Mouse (Mus musculus) CH12.LX (cell line): ENCODE data around the gene Pde6b. TPM values are rescaled to one million over a fixed set of nuclear protein-coding genes. Genes with fewer than 3 reads are reported as not detected.

Source experiments
- DNase-seq: peaks from one replicate; pipeline ENCODE4 v3.0.0-alpha.2; 2013; ENCODE audit errors: extremely low read depth
- H3K27ac ChIP-seq: 2 replicates; pipeline ENCODE4 v1.5.1; 2012; ENCODE audit warnings: low read depth, mild to moderate bottlenecking, control low read depth, moderate library complexity; ENCODE audit not compliant: insufficient read depth
- H3K27me3 ChIP-seq: replicated peaks from 2 replicates; pipeline ENCODE3; 2012; ENCODE audit warnings: inconsistent platforms
- H3K36me3 ChIP-seq, 2 experiments: replicated peaks in 1 of 2; 2 replicates each; pipeline versions ENCODE3 to v1.6.1; 2012; ENCODE audit warnings: inconsistent platforms in 1 of 2, low read length in 1 of 2, mild to moderate bottlenecking in 1 of 2, mixed read lengths in 1 of 2, moderate library complexity in 1 of 2; ENCODE audit not compliant: control insufficient read depth in 1 of 2, insufficient read depth in 1 of 2
- H3K4me1 ChIP-seq, 2 experiments: 2 replicates each; pipeline ENCODE4 v1.6.1; 2012; ENCODE audit warnings: inconsistent platforms in 1 of 2, moderate library complexity in 1 of 2; ENCODE audit not compliant: insufficient read depth in 2 of 2, control insufficient read depth in 1 of 2
- H3K4me2 ChIP-seq: 2 replicates; pipeline ENCODE4 v1.6.1; 2012; ENCODE audit warnings: low read depth, mild to moderate bottlenecking, control low read depth; ENCODE audit not compliant: poor library complexity, insufficient read depth, severe bottlenecking
- H3K4me3 ChIP-seq, 3 experiments: fragments of 150-350 bp in 1 of 3; sonication (generic) in 1 of 3; replicated peaks in 1 of 3; 2 replicates each; pipeline versions ENCODE3 to v1.5.1; 2011 to 2012; ENCODE audit warnings: low read depth in 2 of 3, low read length in 2 of 3, mild to moderate bottlenecking in 2 of 3, moderate library complexity in 2 of 3, control low read depth in 1 of 3, improper control_type of control experiment in 1 of 3, inconsistent platforms in 1 of 3, mixed read lengths in 1 of 3; ENCODE audit not compliant: poor library complexity in 1 of 3
- H3K79me2 ChIP-seq: replicated peaks from 2 replicates; pipeline ENCODE4 v1.6.1; 2012; ENCODE audit warnings: mild to moderate bottlenecking, moderate library complexity; ENCODE audit not compliant: control insufficient read depth, poor library complexity, insufficient read depth, severe bottlenecking; ENCODE audit errors: extremely low read depth
- H3K9ac ChIP-seq: 2 replicates; pipeline ENCODE4 v1.6.1; 2012; ENCODE audit warnings: low read depth, mild to moderate bottlenecking, control low read depth, moderate library complexity; ENCODE audit not compliant: insufficient read depth
- H3K9me3 ChIP-seq: replicated peaks from 2 replicates; pipeline ENCODE3; 2012; ENCODE audit warnings: low read length, inconsistent platforms, mixed read lengths
- BHLHE40 ChIP-seq: IDR thresholded peaks from 2 replicates; pipeline ENCODE4 v1.6.1; 2011; ENCODE audit warnings: mild to moderate bottlenecking, low read depth, low read length, improper control_type of control experiment
- CHD2 ChIP-seq: IDR thresholded peaks from 2 replicates; pipeline ENCODE4 v1.6.1; 2011; ENCODE audit warnings: low read length, improper control_type of control experiment
- E2F4 ChIP-seq: IDR thresholded peaks from 2 replicates; pipeline ENCODE4 v1.6.1; 2011; ENCODE audit warnings: low read depth, low read length, improper control_type of control experiment; ENCODE audit not compliant: insufficient replicate concordance
- EP300 ChIP-seq: IDR thresholded peaks from 2 replicates; pipeline ENCODE4 v1.6.1; 2011; ENCODE audit warnings: low read length, improper control_type of control experiment
- GABPA ChIP-seq: IDR thresholded peaks from 2 replicates; pipeline ENCODE4 v1.6.1; 2012; ENCODE audit warnings: low read depth, low read length, improper control_type of control experiment, inconsistent platforms; ENCODE audit not compliant: insufficient replicate concordance
- HCFC1 ChIP-seq: IDR thresholded peaks from 2 replicates; pipeline ENCODE4 v1.6.1; 2012; ENCODE audit warnings: low read depth, mild to moderate bottlenecking, inconsistent platforms, low read length, improper control_type of control experiment
- IRF4 ChIP-seq: IDR thresholded peaks from 2 replicates; pipeline ENCODE4 v1.6.1; 2014; ENCODE audit warnings: low read depth, mild to moderate bottlenecking, inconsistent platforms, low read length, improper control_type of control experiment
- JUN ChIP-seq: IDR thresholded peaks from 2 replicates; pipeline ENCODE4 v1.6.1; 2011; ENCODE audit warnings: low read depth, mild to moderate bottlenecking, low read length, improper control_type of control experiment, moderate library complexity; ENCODE audit not compliant: insufficient read depth
- JUND ChIP-seq: conservative IDR thresholded peaks from 2 replicates; pipeline ENCODE4 v1.6.1; 2011; ENCODE audit warnings: low read depth, low read length, improper control_type of control experiment
- MAX ChIP-seq: IDR thresholded peaks from 2 replicates; pipeline ENCODE4 v1.6.1; 2011; ENCODE audit warnings: low read length, improper control_type of control experiment
- MAZ ChIP-seq: IDR thresholded peaks from 2 replicates; pipeline ENCODE4 v1.6.1; 2012; ENCODE audit warnings: low read depth, mild to moderate bottlenecking, inconsistent platforms, low read length, improper control_type of control experiment, moderate library complexity
- MEF2A ChIP-seq: IDR thresholded peaks from 2 replicates; pipeline ENCODE4 v1.6.1; 2014; ENCODE audit warnings: low read depth, mild to moderate bottlenecking, inconsistent platforms, low read length, improper control_type of control experiment, borderline replicate concordance
- MXI1 ChIP-seq: IDR thresholded peaks from 2 replicates; pipeline ENCODE4 v1.6.1; 2011; ENCODE audit warnings: mild to moderate bottlenecking, low read depth, low read length, improper control_type of control experiment
- MYC ChIP-seq: IDR thresholded peaks from 2 replicates; pipeline ENCODE4 v1.6.1; 2011; ENCODE audit warnings: low read depth, mild to moderate bottlenecking, improper control_type of control experiment, low read length
- NELFE ChIP-seq: IDR thresholded peaks from 2 replicates; pipeline ENCODE4 v1.6.1; 2011; ENCODE audit warnings: low read depth, low read length, improper control_type of control experiment
- NRF1 ChIP-seq: IDR thresholded peaks from 2 replicates; pipeline ENCODE4 v1.6.1; 2014; ENCODE audit warnings: low read depth, mild to moderate bottlenecking, inconsistent platforms, low read length, improper control_type of control experiment, moderate library complexity
- PAX5 ChIP-seq: IDR thresholded peaks from 2 replicates; pipeline ENCODE4 v1.6.1; 2012; ENCODE audit warnings: low read length, inconsistent platforms, mixed read lengths
- POLR2AphosphoS2 ChIP-seq: IDR thresholded peaks from 2 replicates; pipeline ENCODE4 v1.6.1; 2011; ENCODE audit warnings: low read depth, low read length, improper control_type of control experiment
- RAD21 ChIP-seq: IDR thresholded peaks from 2 replicates; pipeline ENCODE4 v1.6.1; 2011; ENCODE audit warnings: low read depth, mild to moderate bottlenecking, low read length, improper control_type of control experiment, moderate library complexity
- RCOR1 ChIP-seq: conservative IDR thresholded peaks from 2 replicates; pipeline ENCODE4 v1.6.1; 2012; ENCODE audit warnings: low read depth, mild to moderate bottlenecking, inconsistent platforms, low read length, improper control_type of control experiment
- SIN3A ChIP-seq: IDR thresholded peaks from 2 replicates; pipeline ENCODE4 v1.6.1; 2012; ENCODE audit warnings: low read length, improper control_type of control experiment, inconsistent platforms
- SMC3 ChIP-seq: IDR thresholded peaks from 2 replicates; pipeline ENCODE4 v1.6.1; 2011; ENCODE audit warnings: low read depth, low read length, improper control_type of control experiment
- TBP ChIP-seq: conservative IDR thresholded peaks from 2 replicates; pipeline ENCODE4 v1.6.1; 2011; ENCODE audit warnings: low read depth, low read length, improper control_type of control experiment
- TCF12 ChIP-seq: IDR thresholded peaks from 2 replicates; pipeline ENCODE4 v1.6.1; 2014; ENCODE audit warnings: low read depth, mild to moderate bottlenecking, inconsistent platforms, low read length, improper control_type of control experiment
- USF1 ChIP-seq: IDR thresholded peaks from 2 replicates; pipeline ENCODE4 v1.6.1; 2014; ENCODE audit warnings: low read depth, mild to moderate bottlenecking, inconsistent platforms, low read length, improper control_type of control experiment
- ZC3H11A ChIP-seq: IDR thresholded peaks from 2 replicates; pipeline ENCODE4 v1.6.1; 2012; ENCODE audit warnings: low read depth, mild to moderate bottlenecking, inconsistent platforms, low read length, improper control_type of control experiment
- ZKSCAN1 ChIP-seq: IDR thresholded peaks from 2 replicates; pipeline ENCODE4 v1.6.1; 2012; ENCODE audit warnings: low read depth, inconsistent platforms, low read length, improper control_type of control experiment, borderline replicate concordance
- ZMIZ1 ChIP-seq: IDR thresholded peaks from 2 replicates; pipeline ENCODE4 v1.6.1; 2012; ENCODE audit warnings: low read depth, mild to moderate bottlenecking, inconsistent platforms, low read length, improper control_type of control experiment
- ZNF384 ChIP-seq: IDR thresholded peaks from 2 replicates; pipeline ENCODE4 v1.6.1; 2012; ENCODE audit warnings: low read depth, low read length, improper control_type of control experiment, inconsistent platforms
- dilution Hi-C: fragments of 300-500 bp; cut with MboI; formaldehyde crosslinking; loops from 2 replicates; pipeline ENCODE4 v1.14.3; 2020; ENCODE audit warnings: low sequenced_read_pairs; ENCODE audit not compliant: extremely low pct_unique_long_range_greater_than_20kb, extremely low pct_ligation_motif_present
- in situ Hi-C: fragments of 300-500 bp; cut with MboI; formaldehyde crosslinking; loops from 3 replicates; pipeline ENCODE4 v1.14.3; 2019; ENCODE audit warnings: low sequenced_read_pairs, low pct_ligation_motif_present, low pct_unique_long_range_greater_than_20kb, mixed read lengths
- polyA plus RNA-seq: library from polyadenylated mRNA; unstranded; fragments of >175 nt; gene quantifications from 2 replicates; pipeline ENCODE4 v1.2.1, GENCODE M21; 2012; ENCODE audit warnings: low read depth; ENCODE audit not compliant: insufficient read length
- total RNA-seq, 2 experiments: library from RNA; depleted of rRNA; stranded (reverse); fragments of 300-350 nt in 1 of 2; fragments of >200 nt in 1 of 2; gene quantifications; 2 replicates each; pipeline ENCODE4 v1.2.3; 2012 to 2014

The Pde6b gene
- total and polyA plus RNA-seq, 3 experiments: 0.11 TPM; not detected in 2

DNA sequence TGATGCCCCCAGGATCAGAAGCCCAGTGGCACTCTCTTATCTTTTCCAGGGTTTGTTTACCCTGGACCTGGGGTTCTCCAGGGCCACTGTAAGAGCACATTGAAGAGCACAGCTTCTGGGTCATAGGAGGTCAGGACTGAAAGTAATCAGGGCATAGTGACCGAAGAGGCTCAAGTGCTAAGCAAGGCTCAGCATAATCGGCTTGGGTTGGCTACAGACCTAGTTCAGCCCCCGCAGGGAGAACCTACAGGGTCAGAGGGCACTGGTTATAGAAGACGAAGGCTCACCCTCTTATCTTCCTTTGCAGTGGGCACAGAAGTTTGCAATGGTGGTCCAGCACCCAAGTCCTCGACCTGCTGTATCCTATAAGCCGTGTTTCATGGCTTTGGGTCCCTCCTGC lies 43.0 kb downstream of the Pde6b start:
- Histone ChIP-seq H3K9ac (no peak overlapping the region), H3K36me3 (peaks cover 25 to 66% of the 10 kb centered on the region in 2 experiments), H3K27ac (no peak overlapping the region), H3K4me1 (peaks cover 0 to 17% of the 10 kb centered on the region in 2 experiments; a peak in 2 of 4 replicates), H3K79me2 (peaks cover 10% of the 10 kb centered on the region), H3K4me2 (no peak overlapping the region), H3K4me3 (no peak overlapping the region), H3K27me3 (peaks cover 2% of the 10 kb centered on the region), H3K9me3 (no peaks in the 10 kb centered on the region)
- dilution Hi-C loops: no loop called here
- TF ChIP-seq USF1 (no peak), MEF2A (no peak), RAD21 (no peak), PAX5 (no peak), ZNF384 (no peak), GABPA (no peak), SMC3 (no peak), IRF4 (no peak), CHD2 (no peak)
- in situ Hi-C loops: loop anchor here (25.0 kb wide), 1 partner anchor 231 kb away; the partner anchor contains the start of genes Dgkq and Idua
- DNase-seq: no peak

GRCm38 (mm10) chr5:108433804-108434587 lies 45.8 kb downstream of the Pde6b start, which contains the start of gene Atp5k:
TSS of gene Atp5k (minus strand) at chr5:108434448.
- Histone ChIP-seq H3K79me2 (peaks cover 10% of the 10 kb centered on the region), H3K9me3 (no peaks in the 10 kb centered on the region), H3K4me2 (peak within 1 kb of the TSS; percentile 99), H3K9ac (peak within 1 kb of the TSS; percentile 90), H3K4me3 (peak within 1 kb of the TSS; percentile 90 to 94 (median 92)), H3K27ac (0 out of 2 replicates have a peak within 1 kb of the TSS, but pooled peaks have one; percentile 1), H3K36me3 (peaks cover 23 to 39% of the 10 kb centered on the region in 2 experiments), H3K4me1 (peaks cover 0 to 17% of the 10 kb centered on the region in 2 experiments; a peak in 2 of 4 replicates), H3K27me3 (peaks cover 2% of the 10 kb centered on the region)
- in situ Hi-C loops (loop anchor here (25.0 kb wide), 1 partner anchor 228 kb away; the partner anchor contains the start of genes Dgkq and Idua), dilution Hi-C loops (no loop called here)
- DNase-seq: peak; percentile 96
- TF ChIP-seq E2F4 (no peak), HCFC1 (peak; percentile 90), MAZ (no peak), PAX5 (no peak), MEF2A (no peak), ZC3H11A (no peak), ZKSCAN1 (no peak), ZMIZ1 (peak; percentile 74; the same call in 1 of the 2 replicates), POLR2AphosphoS2 (no peak), JUND (no peak; the same call in 1 of the 2 replicates), RAD21 (no peak; the same call in none of the 2 replicates), EP300 (no peak), SIN3A (peak; percentile 53), JUN (no peak), SMC3 (peak; percentile 35), MAX (no peak), TBP (peak; percentile 84), RCOR1 (no peak), GABPA (peak; percentile 56; the same call in 1 of the 2 replicates), IRF4 (peak; percentile 73), CHD2 (peak; percentile 74), BHLHE40 (no peak), MYC (peak; percentile 49; the same call in 1 of the 2 replicates), MXI1 (no peak), TCF12 (peak; percentile 87), NELFE (peak; percentile 89), ZNF384 (no peak), NRF1 (peak; percentile 92)
